In genomic region chr2:27649862-27650661, GRCm38 (mm10) we compare ENCODE assay signal across 9 mouse cellular contexts. TPM values are rescaled to one million over a fixed set of nuclear protein-coding genes. Genes with fewer than 3 reads are reported as not detected.
DNase-seq lines count a peak whose midpoint lies in the region; ATAC-seq and TF ChIP-seq lines count a peak whose summit lies in the region.
"Had no signal": no experiment of that assay in that cellular context is flagged by ENCODE, and none has a peak within 500 bp of the region (broad histone marks: within the 10 kb centered on the region; RNA-seq: fewer than 3 reads in every experiment).

No protein-coding gene starts in this region.

- no peak overlapping the region for H3K4me2 ChIP-seq in midbrain, embryonic 14.5 days (ENCODE audit: low read length)

- no peak for ATAC-seq in midbrain, embryonic 14.5 days (ENCODE audit: low FRiP score, low TSS enrichment)

- no peak overlapping the region for H3K4me3 ChIP-seq in heart, embryonic 10.5 days
- no peak overlapping the region for H3K4me3 ChIP-seq in ES-E14 (ENCODE audit: insufficient read depth in 1 of 2, low read depth in 1 of 2, low read length in 2 of 2, poor library complexity in 1 of 2, severe bottlenecking in 1 of 2)
- H3K4me3 ChIP-seq in hindbrain, embryonic 10.5 days: no peak overlapping the region
- no peak overlapping the region for H3K4me3 ChIP-seq in midbrain, embryonic 14.5 days (replicated peaks; ENCODE audit: low read depth, low read length)

- no peaks in the 10 kb centered on the region for H3K9me3 ChIP-seq in heart, embryonic 10.5 days
- no peaks in the 10 kb centered on the region for H3K9me3 ChIP-seq in ES-E14 (ENCODE audit: control insufficient read depth, insufficient read depth, low read depth, low read length)
- H3K9me3 ChIP-seq in hindbrain, embryonic 10.5 days: peaks cover 6% of the 10 kb centered on the region; the same call in 1 of the 2 replicates
- H3K9me3 ChIP-seq in midbrain, embryonic 14.5 days (ENCODE audit: control insufficient read depth, low read length): no peaks in the 10 kb centered on the region

- intact Hi-C loops in heart, postnatal 10 days (cut with DNase I): no loop called here

- H3K9ac ChIP-seq in ES-E14 (ENCODE audit: insufficient read depth, low read depth, low read length, poor library complexity, severe bottlenecking): no peak overlapping the region
- H3K9ac ChIP-seq in midbrain, embryonic 14.5 days (replicated peaks; ENCODE audit: low read length): no peak overlapping the region

- WGBS in heart, embryonic 10.5 days: 33% methylated on average over 8 of the region's 8 CpGs
- WGBS in hindbrain, embryonic 10.5 days: 12% methylated on average over 8 of the region's 8 CpGs
- WGBS in midbrain, embryonic 14.5 days: 15% methylated on average over 8 of the region's 8 CpGs

- peaks cover 74% of the 10 kb centered on the region for H3K27me3 ChIP-seq in heart, embryonic 10.5 days (ENCODE audit: insufficient read depth, poor library complexity, severe bottlenecking)
- peaks cover 58% of the 10 kb centered on the region for H3K27me3 ChIP-seq in hindbrain, embryonic 10.5 days (ENCODE audit: insufficient read depth, poor library complexity, severe bottlenecking)
- no peaks in the 10 kb centered on the region; the same call in 1 of the 2 replicates for H3K27me3 ChIP-seq in midbrain, embryonic 14.5 days (ENCODE audit: control insufficient read depth, insufficient read depth, low read length)

- no peak for DNase-seq in heart, embryonic 10.5 days (ENCODE audit: low spot score)
- no peak for DNase-seq in heart, postnatal 10 days
- DNase-seq in ES-E14 (ENCODE audit: low read depth, low spot score): peak; percentile 54
- DNase-seq in hindbrain, embryonic 10.5 days (ENCODE audit: low spot score): peak; percentile 62
- DNase-seq in midbrain, embryonic 14.5 days: no peak
- DNase-seq in urinary bladder, postnatal 14 days (ENCODE audit: low spot score): no peak
- no peak for DNase-seq in heart, adult 11 months
- DNase-seq in cerebellum, adult 18-20 months: no peak
- DNase-seq: B cell, adult 2 months had no signal

- H3K4me1 ChIP-seq in heart, embryonic 10.5 days: peaks cover 22% of the 10 kb centered on the region
- peaks cover 1 to 15% of the 10 kb centered on the region in 2 experiments; a peak in 3 of 4 replicates for H3K4me1 ChIP-seq in ES-E14 (ENCODE audit: control insufficient read depth in 2 of 2, insufficient read depth in 2 of 2, low read length in 2 of 2, poor library complexity in 1 of 2)
- H3K4me1 ChIP-seq in hindbrain, embryonic 10.5 days (replicated peaks): peaks cover 51% of the 10 kb centered on the region
- peaks cover 7% of the 10 kb centered on the region; the same call in 1 of the 2 replicates for H3K4me1 ChIP-seq in midbrain, embryonic 14.5 days (ENCODE audit: control insufficient read depth, insufficient read depth, low read length)

- 0 out of 2 replicates have a peak overlapping the region, but pooled peaks have one; percentile 12 for H3K27ac ChIP-seq in heart, embryonic 10.5 days
- H3K27ac ChIP-seq in ES-E14 (ENCODE audit: insufficient read depth, low read depth, low read length, poor library complexity, severe bottlenecking): no peak overlapping the region
- peak overlapping the region; percentile 84 for H3K27ac ChIP-seq in hindbrain, embryonic 10.5 days
- H3K27ac ChIP-seq in midbrain, embryonic 14.5 days (replicated peaks; ENCODE audit: low read depth, low read length): 0 out of 2 replicates have a peak overlapping the region, but pooled peaks have one; percentile 5

- in situ Hi-C loops in ES-E14 (cut with MboI; ENCODE audit: low sequenced_read_pairs in 2 of 2, unreplicated experiment in 2 of 2): no loop called here

- H3K36me3 ChIP-seq in heart, embryonic 10.5 days: no peaks in the 10 kb centered on the region
- no peaks in the 10 kb centered on the region for H3K36me3 ChIP-seq in ES-E14 (ENCODE audit: control insufficient read depth, insufficient read depth, low read length, poor library complexity, severe bottlenecking)
- H3K36me3 ChIP-seq in hindbrain, embryonic 10.5 days: no peaks in the 10 kb centered on the region
- no peaks in the 10 kb centered on the region for H3K36me3 ChIP-seq in midbrain, embryonic 14.5 days (ENCODE audit: control insufficient read depth, insufficient read depth, low read length)

TF ChIP-seq in ES-E14, 5 proteins besides CTCF, POLR2A, EP300 and RAD21:
- TF ChIP-seq MAFK (IDR thresholded peaks at IDR 0.05; ENCODE audit: insufficient read depth, low read depth, low read length) (no peak), ZC3H11A (IDR thresholded peaks at IDR 0.05; ENCODE audit: borderline replicate concordance, low read depth, low read length) (no peak), CHD2 (IDR thresholded peaks at IDR 0.05; ENCODE audit: low read depth, low read length) (no peak), ZNF384 (IDR thresholded peaks at IDR 0.05; ENCODE audit: low read depth, low read length) (peak; percentile 91)

RNA-seq across cellular contexts. Expression of gene Rxra, which starts 26.2 kb away (rescaled TPM):
- 6.4 and 8.0 TPM in 2 replicates for polyA plus RNA-seq in heart, embryonic 10.5 days (2016; fragmentation: Nextera tagmentation; extraction: Ambion mirVana)
- 10 to 100 TPM; 38.6 to 42.5 TPM for total RNA-seq in heart, postnatal 10 days (2021)
- total RNA-seq in ES-E14 (2012; rRNA removed): 20.9 and 21.0 TPM in 2 replicates
- polyA plus RNA-seq in hindbrain, embryonic 10.5 days (2016; fragmentation: Nextera tagmentation; extraction: Ambion mirVana): 10.0 and 10.3 TPM in 2 replicates
- polyA plus RNA-seq in midbrain, embryonic 14.5 days (2014; fragmentation: Nextera tagmentation; extraction: Ambion mirVana): 1.9 and 2.5 TPM in 2 replicates

Comparison
In these comparisons a context has a peak if more than half of its experiments do, and no peak if none do; other contexts are left out.
1. DNase-seq: peak in ES-E14 (single experiment) and hindbrain, embryonic 10.5 days (single experiment); none in heart, embryonic 10.5 days (single experiment), heart, postnatal 10 days (0 of 2), midbrain, embryonic 14.5 days (single experiment), urinary bladder, postnatal 14 days (single experiment), heart, adult 11 months (single experiment) and cerebellum, adult 18-20 months (0 of 2).